Mouse (Mus musculus) neural tube, embryonic 10.5 days (tissue): ENCODE measurements around the gene Fam174a.

ENCODE experiments used
- DNase-seq: peaks from one replicate; pipeline ENCODE4 v3.0.0-alpha.2; 2017; ENCODE audit warnings: low spot score; ENCODE audit errors: extremely low spot score

Gene Fam174a

DNA sequence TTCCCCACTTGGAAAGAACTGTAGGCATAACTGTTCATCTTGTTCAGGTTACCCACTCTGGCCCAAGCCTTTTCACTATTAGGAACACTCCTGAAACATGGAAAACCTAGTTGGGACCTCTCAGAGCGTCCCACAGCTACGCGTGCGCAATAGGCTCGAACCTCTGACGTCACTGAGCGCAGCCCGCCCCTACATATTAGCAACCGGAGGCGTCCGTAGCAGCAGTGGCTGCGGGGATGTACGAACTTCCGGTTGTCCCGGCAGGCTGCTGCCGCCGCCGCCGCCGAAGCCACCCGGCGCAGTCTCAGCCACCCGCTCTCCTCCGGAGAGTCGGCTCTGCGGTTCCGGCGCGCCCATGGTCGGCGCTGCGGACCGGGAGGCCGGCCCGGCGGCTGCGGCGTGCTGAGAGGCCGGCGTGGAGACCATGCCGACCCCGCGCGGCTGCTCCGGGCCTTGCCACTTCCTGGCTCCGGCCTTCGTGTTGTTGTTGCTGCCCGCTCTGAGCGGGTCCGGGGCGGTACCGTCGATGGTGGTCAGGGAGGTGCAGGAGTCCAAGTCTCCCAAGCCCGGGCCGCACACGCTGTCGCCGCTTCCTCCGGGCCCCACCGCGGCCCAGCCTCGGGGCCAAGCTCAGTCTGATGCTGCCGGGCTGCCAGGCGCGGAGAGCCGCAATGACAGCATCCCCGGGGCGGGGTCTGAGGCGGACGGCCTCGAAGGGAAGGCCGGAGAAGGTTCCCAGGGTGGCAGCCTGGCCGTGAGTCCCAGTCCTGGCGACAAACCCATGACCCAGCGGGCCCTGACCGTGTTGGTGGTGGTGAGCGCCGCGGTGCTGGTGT is at the start of gene Fam174a:
Gene Fam174a (plus strand): TSS at position 231 of the 836 bp plus-strand sequence.
- peak; percentile 87 for DNase-seq

DNA sequence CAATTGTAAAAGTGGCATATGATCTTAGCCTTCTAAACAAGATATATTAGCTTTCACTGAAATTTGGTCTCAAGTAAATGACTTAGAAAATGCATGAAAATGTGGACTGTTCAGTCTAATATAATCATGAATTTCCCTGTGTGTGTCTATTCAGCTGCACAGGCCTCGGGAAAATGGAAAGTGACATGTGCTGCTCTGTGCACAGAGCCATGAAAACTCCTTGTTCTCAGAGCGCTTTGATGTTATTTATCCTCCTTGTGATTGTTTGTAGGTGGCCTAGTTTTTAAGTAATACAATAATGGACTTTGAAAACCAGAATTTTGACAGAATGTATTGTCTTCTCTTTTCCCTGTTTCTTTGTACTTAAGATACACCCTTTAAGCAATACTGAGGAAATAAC is 49.6 kb upstream of the Fam174a start:
- DNase-seq: no peak

DNA sequence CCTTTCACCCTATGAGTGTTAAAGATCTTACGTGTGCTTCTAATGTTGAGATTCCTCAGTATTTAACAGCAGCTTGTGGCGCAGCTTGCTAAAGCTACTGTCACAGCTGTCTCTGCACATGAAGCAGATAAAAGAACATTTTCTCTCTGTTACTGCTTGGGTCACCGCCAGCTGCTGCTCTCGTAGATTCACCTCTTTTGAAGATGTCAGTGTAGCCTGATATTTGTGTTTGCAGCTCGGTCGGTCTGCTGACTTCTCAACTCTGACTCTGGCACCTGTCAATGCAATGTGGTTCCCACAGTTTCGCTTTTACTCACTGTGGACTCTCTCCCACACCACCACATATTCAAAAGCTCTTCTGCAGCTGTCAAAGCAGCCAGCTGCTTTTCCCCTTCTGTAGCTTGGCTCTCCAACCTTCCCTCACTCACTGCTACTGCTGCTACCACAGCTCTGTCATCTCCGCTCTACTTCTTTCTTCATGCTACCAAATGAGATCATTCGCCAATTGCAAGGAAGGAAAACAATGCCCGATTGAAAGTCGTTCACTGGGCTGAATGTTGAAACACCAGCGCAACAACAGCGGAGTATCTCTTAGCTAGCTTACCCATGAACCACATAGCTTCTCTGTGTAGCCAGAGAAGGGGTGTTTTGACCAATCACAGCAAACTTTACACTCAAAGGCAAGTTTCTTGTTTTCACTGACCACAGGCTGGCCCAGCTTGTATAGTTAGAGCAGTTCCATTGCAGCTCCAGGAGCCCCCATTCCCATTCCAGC is 45.3 kb upstream of the Fam174a start:
- DNase-seq: no peak

DNA sequence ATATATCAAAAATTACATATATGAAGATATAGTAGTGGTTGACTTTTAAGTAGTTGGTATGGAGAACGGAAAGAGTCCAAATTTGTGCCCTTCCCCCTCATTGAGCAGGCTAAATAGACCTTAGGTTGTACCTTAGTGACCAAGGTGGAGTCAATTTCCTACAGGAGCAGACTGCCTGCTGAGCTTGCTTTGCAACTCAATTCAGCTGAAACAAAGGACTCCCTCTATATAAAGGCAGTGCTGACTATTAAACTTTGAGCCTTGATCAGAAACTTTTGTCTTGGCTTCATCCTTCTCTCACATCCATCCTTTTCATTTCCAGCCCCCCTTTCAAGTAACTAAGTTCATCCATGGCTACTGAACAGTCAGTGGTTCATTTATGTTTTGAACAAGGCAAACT is 40.1 kb upstream of the Fam174a start:
- DNase-seq: no peak

DNA sequence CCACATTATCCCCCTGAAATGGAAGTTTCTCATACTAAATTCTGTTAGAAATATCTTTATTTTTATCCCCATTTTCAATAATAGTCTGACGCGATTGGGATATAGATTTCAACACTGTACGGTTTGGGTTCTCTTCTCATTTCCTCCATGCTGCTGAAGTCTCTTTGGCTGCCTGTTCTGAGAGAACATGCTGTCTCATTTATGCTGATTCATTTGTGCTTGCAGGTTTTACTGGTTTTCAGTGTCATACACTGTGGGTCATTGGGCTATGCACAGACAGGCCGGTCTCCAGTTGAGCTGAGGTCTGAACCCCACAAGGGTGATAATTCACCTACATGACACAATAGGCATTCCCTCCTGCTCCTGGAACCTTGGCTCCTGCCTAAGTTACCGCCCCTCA is 5.1 kb upstream of the Fam174a start:
- no peak for DNase-seq

DNA sequence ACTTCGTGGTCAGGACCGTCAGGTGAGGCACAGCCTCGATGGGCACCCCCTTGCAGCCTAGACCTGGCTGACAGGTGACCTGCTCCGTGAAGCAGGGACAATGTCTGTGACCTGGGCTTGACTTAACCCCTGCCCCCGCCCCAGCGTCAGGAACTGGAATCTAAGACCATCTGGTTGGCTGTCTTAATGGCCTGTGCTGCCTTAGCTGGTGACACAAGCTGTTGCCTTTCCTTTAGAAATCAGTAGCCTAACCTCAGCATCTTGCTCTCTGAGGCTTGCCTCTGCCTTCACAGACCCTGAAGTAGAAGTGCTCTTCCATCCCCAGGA is 769 bp downstream of the Fam174a start:
- DNase-seq: no peak

DNA sequence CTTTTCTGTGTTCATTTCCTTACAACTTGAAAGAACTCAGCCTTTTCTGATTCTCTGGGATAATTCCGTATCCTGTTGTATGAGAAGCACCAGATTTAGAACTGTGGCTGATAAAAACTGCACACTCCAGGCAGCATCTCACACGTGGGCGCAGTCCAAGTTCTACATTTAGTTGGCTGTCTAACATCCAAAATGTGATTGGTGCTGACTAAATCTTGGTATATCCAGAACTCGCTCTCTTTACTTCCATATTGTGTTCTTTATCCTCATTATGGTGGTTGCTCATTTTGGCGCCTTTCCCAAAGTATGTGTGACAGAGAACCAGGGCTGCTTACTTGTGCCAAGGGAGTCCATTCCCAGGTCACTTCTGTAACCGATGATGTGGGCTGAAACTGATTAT is 2.6 kb downstream of the Fam174a start:
- no peak for DNase-seq

DNA sequence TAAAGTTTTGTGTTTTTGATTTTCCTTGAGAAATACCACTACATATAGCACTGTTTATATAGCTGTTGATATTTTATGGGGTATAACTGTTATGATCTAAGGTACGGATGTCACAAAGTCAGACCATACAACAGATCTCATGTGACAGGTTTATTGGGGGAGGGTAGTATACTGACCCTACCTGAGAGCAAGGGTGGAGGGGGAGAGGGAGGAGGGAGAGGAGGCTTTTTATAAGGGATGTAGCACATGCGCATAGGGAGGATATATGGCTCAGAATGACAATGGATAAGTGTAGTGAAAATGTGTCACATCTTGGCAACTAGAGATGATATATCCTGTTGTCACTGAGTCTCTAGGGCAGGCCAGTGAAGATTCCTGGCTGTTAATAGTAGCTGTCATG is 8.8 kb downstream of the Fam174a start:
- no peak for DNase-seq

DNA sequence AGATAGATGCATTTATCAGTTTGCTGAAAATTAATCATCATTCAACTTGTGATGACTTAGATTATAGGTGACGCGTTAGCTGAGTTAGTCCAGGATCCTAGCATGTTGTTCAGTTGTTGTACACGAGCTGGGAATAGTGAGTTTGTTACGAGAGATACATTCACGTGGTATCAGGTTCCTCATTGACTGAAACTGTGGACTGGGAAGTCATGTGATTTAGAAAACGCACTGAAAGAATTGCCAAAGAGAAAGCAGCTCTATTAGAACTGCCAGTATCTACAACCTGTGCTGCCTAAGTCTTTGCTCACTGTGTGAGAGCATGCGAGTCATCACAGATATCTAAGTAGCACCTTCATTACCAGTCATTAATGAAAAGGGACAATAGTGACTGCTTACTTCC is 9.6 kb downstream of the Fam174a start:
- no peak for DNase-seq

DNA sequence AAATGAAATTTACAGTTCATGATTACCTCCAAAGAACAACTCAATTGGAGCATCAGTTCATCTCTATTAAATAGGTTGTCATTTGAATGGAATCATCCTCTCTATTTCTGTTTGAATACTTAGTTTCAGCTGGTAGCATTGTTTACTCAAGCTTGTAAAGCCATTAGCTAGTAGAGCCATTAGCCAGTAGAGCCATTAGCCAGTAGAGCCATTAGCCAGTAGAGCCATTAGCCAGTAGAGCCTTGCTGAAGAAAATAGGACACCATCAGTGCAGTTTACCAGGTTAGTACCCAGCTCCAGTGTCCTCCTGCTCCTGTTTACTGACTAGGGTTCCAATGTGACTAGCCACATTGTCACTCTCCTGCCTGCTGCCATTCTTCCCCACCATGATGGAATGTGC is 13.4 kb downstream of the Fam174a start:
- DNase-seq: no peak

DNA sequence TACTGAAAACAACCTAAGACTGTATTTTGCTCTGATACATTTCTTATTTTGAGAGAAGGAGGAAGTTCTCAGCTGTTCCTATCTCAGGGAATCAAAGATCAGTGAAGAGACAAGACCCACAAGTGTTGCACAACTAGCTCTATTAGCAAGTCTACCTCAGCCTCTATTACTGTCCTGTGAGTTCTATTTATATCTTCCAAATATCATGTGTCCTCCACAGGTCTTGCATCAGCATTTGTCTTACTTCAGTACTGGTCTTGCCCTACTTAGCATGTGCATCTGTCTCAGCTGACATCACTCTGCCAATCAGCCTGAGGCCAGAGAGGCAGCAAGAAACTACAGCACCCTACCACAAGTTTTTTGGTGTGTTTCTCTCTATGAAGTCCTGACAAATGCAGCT is 26.2 kb downstream of the Fam174a start:
- no peak for DNase-seq

DNA sequence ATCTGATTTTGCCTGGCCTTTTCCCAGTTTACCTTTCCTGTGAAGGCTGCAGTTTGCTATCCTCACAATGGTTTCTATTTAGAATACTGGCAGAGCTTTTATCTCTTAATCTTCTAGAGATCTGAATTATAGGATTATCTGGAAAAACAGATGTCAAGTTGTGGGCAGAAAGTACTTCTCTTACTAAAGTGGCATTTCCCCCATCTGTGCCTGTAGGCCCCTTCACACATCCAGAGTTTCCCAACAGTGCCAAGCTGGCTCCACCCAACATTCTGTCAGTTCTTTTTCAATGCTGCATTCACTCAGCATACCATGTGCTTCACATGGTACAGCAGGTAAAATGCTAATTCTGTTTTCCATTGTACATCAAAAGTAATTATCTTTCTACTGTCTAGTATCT is 28.8 kb downstream of the Fam174a start:
- DNase-seq: no peak

DNA sequence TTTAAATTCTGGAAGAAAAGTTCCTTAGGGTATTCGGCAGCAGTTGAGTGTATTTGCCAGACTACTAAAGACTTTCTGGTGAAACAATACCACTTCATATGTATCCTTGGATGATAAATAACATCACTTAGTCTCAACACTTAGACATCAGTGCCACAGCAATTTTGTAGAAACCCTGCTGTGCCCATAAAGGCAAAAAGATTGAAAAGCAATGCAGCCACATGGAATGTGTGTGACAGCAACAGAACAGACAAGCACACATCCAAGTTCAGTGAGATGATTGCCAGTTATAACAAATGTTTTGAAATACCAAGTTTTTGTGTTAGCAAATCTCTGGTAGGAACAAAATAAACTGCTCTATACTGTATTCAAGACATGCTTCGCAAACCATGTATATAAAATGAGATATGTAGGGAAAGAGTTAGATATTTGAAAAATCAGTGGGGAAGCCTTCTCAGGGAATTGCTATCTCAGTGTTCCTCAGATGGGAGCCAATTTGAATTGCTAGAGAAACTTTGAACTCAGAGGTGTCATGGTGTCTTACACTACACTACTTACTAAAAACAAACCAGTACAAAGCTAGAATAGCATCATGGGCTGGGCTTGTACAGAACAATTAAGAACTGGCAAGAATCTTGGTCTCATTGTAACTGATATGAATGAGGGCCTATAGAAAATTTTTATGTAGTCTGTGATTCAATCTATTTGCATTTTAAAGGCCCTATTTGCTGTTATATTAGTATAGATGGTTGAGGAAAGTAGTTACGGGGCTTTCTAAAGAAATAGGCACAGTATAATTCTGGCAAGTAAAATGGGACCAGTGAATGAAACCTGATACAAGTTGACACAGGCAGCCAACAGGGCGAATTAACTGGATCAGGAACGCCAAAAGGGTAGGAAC is 30.4 kb downstream of the Fam174a start:
- DNase-seq: no peak

DNA sequence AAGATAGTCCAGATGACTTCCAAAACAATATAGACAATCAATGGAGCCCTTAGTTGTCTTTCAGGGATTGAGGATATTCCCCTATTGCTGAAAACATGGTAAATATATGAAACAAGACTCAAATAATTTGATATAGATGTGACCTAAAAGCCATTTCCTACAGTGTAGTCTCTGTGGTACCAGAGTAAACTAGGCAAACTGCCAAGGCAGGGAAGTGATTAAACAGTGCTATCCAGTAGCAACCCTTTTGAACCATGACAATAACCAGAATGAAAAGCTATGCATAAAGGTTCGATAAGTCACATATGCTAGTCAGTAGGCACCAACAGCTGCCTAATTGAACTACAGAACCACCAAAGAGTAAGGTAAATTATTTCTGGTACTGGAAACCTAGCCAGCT is 40.7 kb downstream of the Fam174a start:
- no peak for DNase-seq

DNA sequence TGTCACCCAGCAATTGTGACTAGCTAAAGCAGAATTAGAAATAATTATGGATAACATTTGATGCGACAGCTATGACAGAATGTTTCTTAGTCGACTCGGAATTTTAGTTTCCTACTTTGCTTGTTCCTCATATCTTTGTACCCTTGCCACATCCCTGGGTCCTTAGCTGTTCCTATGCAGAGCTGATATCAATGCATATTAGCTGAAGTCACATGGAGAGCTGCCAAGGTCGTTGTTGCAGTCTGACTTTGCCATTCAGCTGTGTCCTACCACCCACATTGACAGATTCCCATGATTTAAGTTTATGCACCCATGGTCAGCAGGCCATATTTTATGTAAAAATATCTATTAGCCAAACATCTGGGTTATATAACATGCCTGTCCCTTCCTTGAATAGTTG is 43.5 kb downstream of the Fam174a start:
- no peak for DNase-seq

DNA sequence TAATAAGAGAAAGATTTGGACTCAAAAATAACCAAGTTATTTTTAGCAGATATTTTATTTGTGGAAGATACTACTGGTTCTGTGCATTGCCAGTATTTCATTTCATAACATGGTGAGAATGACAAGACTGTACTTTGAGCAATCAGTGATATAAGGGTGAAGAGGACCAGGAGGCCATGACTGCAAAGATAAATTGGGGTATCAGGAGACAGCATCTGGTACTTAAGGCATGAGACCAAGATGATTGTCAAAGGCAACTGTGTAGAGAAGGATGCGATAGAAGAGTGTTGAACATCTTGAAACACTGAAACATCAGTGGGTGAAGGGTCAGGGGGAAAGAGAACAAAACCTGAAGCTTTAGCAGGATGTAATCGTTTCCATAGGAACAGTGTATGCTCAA is 50.3 kb downstream of the Fam174a start:
- no peak for DNase-seq

DNA sequence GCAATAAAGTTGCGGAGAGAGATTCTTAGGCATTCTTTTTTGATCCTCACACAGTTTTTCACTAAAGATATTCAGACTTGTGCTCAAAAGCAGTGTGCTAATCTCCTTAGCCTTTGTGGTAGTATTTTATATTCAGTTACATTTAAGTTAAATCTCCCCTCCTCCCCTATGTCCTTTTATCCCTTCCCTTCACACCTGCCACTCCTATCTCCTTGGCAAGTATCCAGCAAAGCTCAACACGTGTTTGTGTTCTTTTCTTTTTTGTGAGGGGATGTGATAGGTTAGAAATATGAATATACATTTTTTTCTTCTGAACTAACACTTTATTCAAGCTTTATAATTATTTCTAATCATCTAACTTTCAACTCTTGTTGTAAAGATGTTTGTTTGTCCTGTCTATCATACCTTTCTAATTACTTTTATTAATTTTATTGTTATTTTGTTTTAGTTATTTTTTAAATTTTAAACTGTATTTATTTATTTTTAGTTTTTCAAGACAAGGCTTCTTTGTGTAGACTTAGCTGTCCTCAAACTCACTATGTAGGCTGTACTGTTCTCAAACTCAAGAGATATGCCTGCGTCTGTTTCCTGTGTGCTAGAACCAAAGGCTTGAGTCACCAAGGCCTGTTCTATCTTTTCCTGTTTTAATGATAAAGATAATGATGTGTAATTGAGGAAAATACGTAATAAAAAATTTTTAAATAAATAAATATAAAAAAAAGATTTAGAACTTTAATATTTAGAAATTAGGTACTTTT is 53.4 kb downstream of the Fam174a start:
- no peak for DNase-seq

DNA sequence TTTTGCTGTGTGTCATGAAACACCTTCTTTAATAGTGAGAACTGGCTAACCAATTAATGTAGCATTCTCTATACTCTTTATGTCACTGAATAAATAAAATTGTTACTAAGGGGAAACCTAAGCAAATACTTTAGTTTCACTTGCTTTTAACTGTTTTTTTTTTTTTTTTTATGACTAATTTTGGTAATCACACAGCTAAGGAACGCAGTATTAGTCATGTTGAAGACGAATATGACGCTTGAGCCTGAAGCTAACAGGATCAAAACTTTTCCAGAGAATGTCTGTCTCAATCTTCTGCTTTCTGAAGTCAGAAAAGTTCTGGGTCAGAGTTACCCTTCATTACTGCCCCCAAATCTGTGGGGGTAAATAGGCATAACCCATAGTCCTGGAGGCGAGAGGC is 54.3 kb downstream of the Fam174a start:
- DNase-seq: no peak

DNA sequence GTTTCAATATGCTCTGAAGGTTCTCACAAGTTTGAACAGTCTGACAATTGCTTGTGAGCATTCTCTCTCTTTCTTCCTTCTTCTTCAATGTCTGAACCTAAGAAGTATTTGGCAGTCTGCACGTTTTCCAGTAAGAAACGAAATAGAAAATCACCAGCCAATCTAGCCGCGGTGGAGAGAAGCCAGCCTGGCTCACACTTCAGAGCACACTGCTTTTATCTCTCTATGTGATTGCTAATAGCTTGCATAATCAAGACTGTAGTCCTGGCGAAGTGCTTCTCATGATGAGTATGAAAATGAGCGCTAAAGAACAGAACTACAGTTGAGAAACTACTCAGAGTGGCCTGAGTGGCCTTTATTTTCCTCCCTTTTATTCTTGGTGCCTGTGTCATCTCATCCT is 62.0 kb downstream of the Fam174a start:
- no peak for DNase-seq

DNA sequence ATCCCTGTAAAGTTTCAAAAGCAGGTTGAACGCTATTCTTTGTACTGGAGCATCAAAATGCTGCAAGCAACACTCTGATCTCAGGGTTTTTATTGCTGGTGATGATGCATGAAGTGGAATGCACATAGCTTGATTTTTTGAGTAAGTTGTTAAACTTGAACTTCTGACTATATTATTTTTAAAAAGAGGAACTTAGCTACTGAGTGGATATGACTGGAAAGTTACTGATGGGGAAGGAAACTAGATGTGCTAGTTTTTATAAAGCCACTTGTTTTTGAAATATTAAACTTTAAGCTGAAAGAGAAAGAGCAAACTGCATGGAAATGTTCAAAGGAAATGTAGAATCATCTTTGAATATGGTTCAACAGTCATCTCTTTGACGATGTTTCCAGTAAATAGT is 67.6 kb downstream of the Fam174a start:
- no peak for DNase-seq
